Comparison of ENCODE assay signal across 20 mouse cellular contexts in the genomic region with DNA sequence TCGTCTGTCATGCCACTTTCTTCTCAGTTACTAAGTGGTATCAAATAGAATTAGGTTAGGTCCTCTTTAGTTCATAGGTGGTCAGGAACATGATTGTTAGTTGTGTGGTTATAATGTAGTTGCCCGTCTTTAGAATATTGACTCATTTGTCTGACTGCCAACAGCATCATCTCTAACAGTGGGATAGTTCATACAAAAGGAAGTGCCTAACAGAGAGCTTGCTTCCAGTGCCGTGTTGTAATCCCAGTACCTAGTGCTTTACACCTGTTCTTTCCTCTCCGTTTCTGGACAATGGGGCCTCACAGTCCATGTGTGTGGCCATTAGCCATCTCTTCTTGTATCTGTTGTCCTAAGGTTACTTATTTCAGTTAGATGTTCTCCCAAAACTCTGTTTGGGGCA.
DNase-seq lines count a peak whose midpoint lies in the region; ATAC-seq lines count a peak whose summit lies in the region.
"Had no signal": no experiment of that assay in that cellular context is flagged by ENCODE, and none has a peak within 500 bp of the region (broad histone marks: within the 10 kb centered on the region; RNA-seq: fewer than 3 reads in every experiment).

No protein-coding gene starts in this region.

- peak; percentile 64; the same call in 1 of the 2 replicates for ATAC-seq in cerebellum, adult (ENCODE audit: insufficient number of reproducible peaks, low FRiP score, low TSS enrichment)
- ATAC-seq in hindbrain, embryonic 15.5 days (ENCODE audit: low FRiP score, low read depth) = no peak
- no peak for ATAC-seq in hindbrain, embryonic 14.5 days (ENCODE audit: low FRiP score)
- ATAC-seq: CD4-positive, CD25-positive, alpha-beta regulatory T cell, adult 4 months; intestine, embryonic 15.5 days had no signal

- peaks cover 52% of the 10 kb centered on the region for H3K4me1 ChIP-seq in hindbrain, embryonic 15.5 days (replicated peaks)
- H3K4me1 ChIP-seq in hindbrain, embryonic 14.5 days (replicated peaks; ENCODE audit: control insufficient read depth, insufficient read depth, low read length) = peaks cover 45% of the 10 kb centered on the region

- 47% methylated on average over 4 of the region's 4 CpGs for WGBS in hindbrain, embryonic 15.5 days
- 43% methylated on average over 4 of the region's 4 CpGs for WGBS in hindbrain, embryonic 14.5 days

- no peak overlapping the region for H3K4me3 ChIP-seq in hindbrain, embryonic 15.5 days
- no peak overlapping the region for H3K4me3 ChIP-seq in hindbrain, embryonic 14.5 days (replicated peaks; ENCODE audit: low read length)
- H3K4me3 ChIP-seq: embryonic facial prominence, embryonic 10.5 days; heart, adult 2 months; heart, embryonic 13.5 days; intestine, embryonic 15.5 days had no signal

- H3K27ac ChIP-seq in hindbrain, embryonic 15.5 days (replicated peaks) = 0 out of 2 replicates have a peak overlapping the region, but pooled peaks have one; percentile 79
- no peak overlapping the region for H3K27ac ChIP-seq in hindbrain, embryonic 14.5 days
- H3K27ac ChIP-seq: embryonic facial prominence, embryonic 10.5 days; heart, adult 2 months; heart, embryonic 13.5 days; intestine, embryonic 15.5 days had no signal

- no peaks in the 10 kb centered on the region for H3K27me3 ChIP-seq in hindbrain, embryonic 15.5 days
- no peaks in the 10 kb centered on the region for H3K27me3 ChIP-seq in hindbrain, embryonic 14.5 days (ENCODE audit: control insufficient read depth, insufficient read depth, low read length)
- H3K27me3 ChIP-seq: heart, embryonic 13.5 days; intestine, embryonic 15.5 days had no signal

- no peak overlapping the region for H3K9ac ChIP-seq in hindbrain, embryonic 15.5 days
- H3K9ac ChIP-seq in hindbrain, embryonic 14.5 days = no peak overlapping the region
- H3K9ac ChIP-seq: heart, embryonic 13.5 days; intestine, embryonic 15.5 days had no signal

- DNase-seq in cerebellum, adult 18-20 months = no peak
- DNase-seq in heart, adult 11 months = peak; percentile 18
- no peak for DNase-seq in heart, postnatal 4 days
- no peak for DNase-seq in hindbrain, embryonic 14.5 days (ENCODE audit: low spot score)
- DNase-seq in Muller cell, postnatal 12 days (ENCODE audit: inconsistent ontology term) = peak; percentile 55
- DNase-seq in spleen, postnatal 10 days (ENCODE audit: low spot score in 2 of 2) = no peak
- DNase-seq: adrenal gland, postnatal 10 days; B cell, adult 2 months; cerebellum, postnatal 10 days; gastrocnemius, postnatal 10 days; heart, adult 2 months; heart, postnatal 36 days; kidney, adult 18-20 months had no signal

- no peaks in the 10 kb centered on the region for H3K9me3 ChIP-seq in hindbrain, embryonic 15.5 days
- H3K9me3 ChIP-seq in hindbrain, embryonic 14.5 days (ENCODE audit: control insufficient read depth, low read length) = no peaks in the 10 kb centered on the region
- H3K9me3 ChIP-seq: G1E; intestine, embryonic 15.5 days had no signal

- H3K4me2 ChIP-seq in hindbrain, embryonic 15.5 days = no peak overlapping the region
- H3K4me2 ChIP-seq in hindbrain, embryonic 14.5 days (replicated peaks) = no peak overlapping the region
- H3K4me2 ChIP-seq: heart, embryonic 13.5 days; intestine, embryonic 15.5 days had no signal

- H3K36me3 ChIP-seq in hindbrain, embryonic 15.5 days = no peaks in the 10 kb centered on the region
- no peaks in the 10 kb centered on the region for H3K36me3 ChIP-seq in hindbrain, embryonic 14.5 days (replicated peaks; ENCODE audit: control insufficient read depth, insufficient read depth)
- H3K36me3 ChIP-seq: G1E; intestine, embryonic 15.5 days had no signal

Comparison
In these comparisons a context has a peak if more than half of its experiments do, and no peak if none do; other contexts are left out.
1. DNase-seq: peak in heart, adult 11 months (single experiment) and Muller cell, postnatal 12 days (single experiment); none in cerebellum, adult 18-20 months (0 of 2), heart, postnatal 4 days (single experiment), hindbrain, embryonic 14.5 days (single experiment) and spleen, postnatal 10 days (0 of 2).